Mouse (Mus musculus) midbrain, embryonic 10.5 days (tissue): ENCODE data around the gene Nkx2-1. TPM values are rescaled to one million over a fixed set of nuclear protein-coding genes. Genes with fewer than 3 reads are reported as not detected.
A peak's percentile ranks its signal among the peaks of the same experiment; 100 is the strongest.
"Not testable (repeated sequence)": the region's sequence is repeated elsewhere in the genome, so short reads cannot be mapped to it uniquely, and the experiment has no call there.

Experiments
- DNase-seq: peaks from one replicate; pipeline ENCODE4 v3.0.0-alpha.2; 2017; ENCODE audit warnings: low spot score
- H3K27ac ChIP-seq: fragments of 300-500 bp; sonication (generic); replicated peaks from 2 replicates; pipeline ENCODE4 v1.5.1; 2016; ENCODE audit warnings: mild to moderate bottlenecking
- H3K27me3 ChIP-seq: fragments of 300-500 bp; sonication (generic); 2 replicates; pipeline ENCODE4 v1.6.1; 2016; ENCODE audit warnings: low read depth, mild to moderate bottlenecking; ENCODE audit not compliant: poor library complexity, severe bottlenecking
- H3K36me3 ChIP-seq: fragments of 300-500 bp; sonication (generic); 2 replicates; pipeline ENCODE4 v1.6.1; 2016; ENCODE audit warnings: mild to moderate bottlenecking, moderate library complexity
- H3K4me1 ChIP-seq: fragments of 300-500 bp; sonication (generic); 2 replicates; pipeline ENCODE4 v1.6.1; 2016
- H3K4me3 ChIP-seq: fragments of 300-500 bp; sonication (generic); 2 replicates; pipeline ENCODE4 v1.5.1; 2016; ENCODE audit warnings: mild to moderate bottlenecking, moderate library complexity
- H3K9me3 ChIP-seq: fragments of 300-500 bp; sonication (generic); replicated peaks from 2 replicates; pipeline ENCODE4 v1.6.1; 2016; ENCODE audit warnings: mild to moderate bottlenecking
- WGBS: fragments of 180-500 bp; shearing (Covaris S2); methylation state at CpG from one replicate; pipeline ENCODE4 v1.1.7; 2016; 5-methylcytosine and 5-hydroxymethylcytosine counted together
- polyA plus RNA-seq: library from polyadenylated mRNA; unstranded; fragments of >200 nt; fragmentation: Nextera tagmentation; extraction: Ambion mirVana; gene quantifications from 2 replicates; pipeline ENCODE4 v1.2.1, GENCODE M21; 2016

The Nkx2-1 gene
- polyA plus RNA-seq, 1 experiment from 2014 or later: 9.1 TPM

DNA sequence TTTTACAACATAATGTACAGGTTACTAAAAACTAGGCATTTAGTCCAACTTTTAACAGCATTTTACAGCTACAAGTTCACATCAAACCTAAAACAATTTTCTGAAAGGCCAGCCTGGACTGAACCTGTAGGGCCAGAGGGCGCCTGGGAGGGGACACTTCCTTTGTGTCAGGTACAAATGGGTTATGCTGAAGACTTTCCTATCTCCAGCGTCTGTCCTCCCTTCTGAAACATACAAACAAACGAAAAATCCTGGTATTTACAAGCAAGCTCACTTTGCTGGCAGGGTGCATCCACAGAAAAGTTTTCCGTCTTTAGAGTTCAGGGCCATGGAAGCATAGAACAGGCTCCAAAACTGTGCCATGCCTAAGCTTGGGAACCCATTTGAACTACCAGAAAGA is 4.6 kb downstream of the Nkx2-1 start:
- Histone ChIP-seq H3K36me3 (no peaks in the 10 kb centered on the region), H3K9me3 (no peaks in the 10 kb centered on the region), H3K27ac (peak overlapping the region; percentile 82; the same call in 1 of the 2 replicates), H3K27me3 (peaks cover 100% of the 10 kb centered on the region), H3K4me1 (peaks cover 33% of the 10 kb centered on the region), H3K4me3 (peak overlapping the region; percentile 47)
- 1% methylated on average over 4 of the region's 4 CpGs for WGBS
- peak; percentile 37 for DNase-seq

DNA sequence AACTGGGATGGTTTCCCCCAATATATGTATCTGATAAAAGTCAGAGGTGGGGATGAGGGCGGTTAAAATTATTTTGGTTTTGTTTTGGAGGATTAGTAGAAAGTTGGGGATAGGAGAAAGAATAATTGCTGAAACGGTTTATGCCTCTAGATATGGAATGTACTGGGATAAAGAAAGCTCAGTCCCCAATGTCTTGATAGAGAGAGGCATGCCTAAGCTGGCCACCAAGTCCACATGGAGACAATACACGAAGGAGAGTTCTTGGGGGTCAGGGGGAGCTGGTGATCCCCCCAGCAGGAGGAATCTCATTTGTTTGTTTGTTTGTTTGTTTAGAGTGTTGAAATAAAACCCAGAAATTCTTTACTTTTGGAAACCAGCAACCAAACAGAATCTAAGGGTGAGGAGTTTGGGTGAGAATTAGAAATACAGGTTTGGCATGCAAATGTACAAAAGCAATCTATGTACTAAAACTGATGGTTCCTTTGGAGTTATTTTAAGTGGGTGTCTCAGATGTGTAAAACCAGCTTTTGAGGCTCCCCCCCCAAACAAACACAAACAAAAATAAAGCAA is 5.6 kb downstream of the Nkx2-1 start:
- WGBS: 4% methylated on average over 3 of the region's 3 CpGs
- Histone ChIP-seq H3K27ac (no peak overlapping the region), H3K9me3 (no peaks in the 10 kb centered on the region)

DNA sequence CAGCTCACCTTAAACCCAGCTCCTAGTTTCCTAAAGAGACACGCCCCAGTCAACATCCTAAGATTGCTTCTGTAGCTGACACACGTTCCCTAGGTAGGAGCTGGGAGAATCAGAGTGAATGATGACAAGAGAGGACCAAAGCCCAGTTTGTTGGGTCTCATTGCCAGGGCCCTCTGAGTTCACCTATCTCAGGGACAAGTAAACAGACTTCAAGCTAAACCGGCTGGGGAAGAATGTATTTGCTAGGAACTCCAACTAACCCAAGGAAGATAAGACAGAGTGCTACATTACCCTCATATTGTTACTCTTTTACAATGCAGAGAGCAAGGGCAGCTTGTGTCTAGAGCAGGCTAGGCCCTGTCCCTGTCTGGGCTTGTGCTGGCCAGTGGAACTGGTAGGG is 6.8 kb downstream of the Nkx2-1 start:
- Histone ChIP-seq H3K4me1 (peaks cover 17% of the 10 kb centered on the region), H3K9me3 (no peaks in the 10 kb centered on the region), H3K36me3 (no peaks in the 10 kb centered on the region), H3K27me3 (peaks cover 99% of the 10 kb centered on the region), H3K27ac (peak overlapping the region; percentile 76; the same call in 1 of the 2 replicates), H3K4me3 (peak overlapping the region; percentile 40; the same call in 1 of the 2 replicates)
- WGBS: 2% methylated on average over 3 of the region's 3 CpGs
- DNase-seq: peak; percentile 36

More for the DNA sequence above, 5.6 kb downstream of the Nkx2-1 start:
- H3K4me3 ChIP-seq: no peak overlapping the region; the same call in 1 of the 2 replicates
- peaks cover 28% of the 10 kb centered on the region for H3K4me1 ChIP-seq
- H3K36me3 ChIP-seq: no peaks in the 10 kb centered on the region
- H3K27me3 ChIP-seq: peaks cover 100% of the 10 kb centered on the region
- peak; percentile 16 for DNase-seq

DNA sequence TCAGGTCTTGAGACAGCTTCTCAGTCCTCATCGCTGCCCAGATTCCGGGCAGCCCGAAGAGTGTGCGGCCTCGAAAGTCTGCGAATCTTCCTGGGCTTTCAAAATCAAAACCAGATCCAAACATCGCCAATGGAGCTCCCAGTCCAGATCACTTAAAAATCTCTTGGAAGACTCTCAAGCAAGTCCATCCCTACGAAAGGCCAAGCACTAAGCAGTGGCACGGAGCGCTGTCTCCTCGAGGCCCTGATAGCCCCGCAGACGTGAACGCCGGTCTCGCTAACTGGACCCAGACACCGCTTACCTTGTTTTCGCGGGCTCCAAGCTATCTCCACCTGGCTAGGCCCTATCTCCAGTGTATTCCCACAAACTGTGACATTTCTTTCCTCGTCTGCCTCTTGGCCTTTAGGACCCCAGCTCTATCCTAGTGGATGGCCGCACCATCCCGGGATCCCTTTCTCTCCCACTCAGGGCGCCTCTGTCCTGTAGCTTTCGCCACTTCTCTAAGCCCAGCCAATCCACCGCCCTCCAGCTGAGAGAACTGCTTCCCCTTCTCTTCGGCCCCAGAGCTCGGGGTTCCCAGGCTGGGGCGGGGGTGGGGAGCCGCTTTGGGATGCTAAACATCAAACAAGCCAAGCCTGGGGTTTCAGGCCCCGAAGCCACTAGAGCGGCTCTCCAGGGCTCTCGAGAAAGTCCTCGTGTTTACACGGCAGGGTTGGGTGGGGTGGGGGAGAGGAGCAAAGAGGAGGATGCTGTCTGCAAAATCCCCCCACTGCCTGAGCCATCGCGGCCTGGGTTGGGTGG is 7.6 kb downstream of the Nkx2-1 start:
- H3K27ac ChIP-seq: peak overlapping the region; percentile 76
- peaks cover 99% of the 10 kb centered on the region for H3K27me3 ChIP-seq
- WGBS: under 1% methylated on average over 36 of the region's 36 CpGs
- peaks cover 18% of the 10 kb centered on the region for H3K4me1 ChIP-seq
- peak; percentile 53 for DNase-seq
- H3K4me3 ChIP-seq: peak overlapping the region; percentile 40
- H3K9me3 ChIP-seq: no peaks in the 10 kb centered on the region
- no peaks in the 10 kb centered on the region for H3K36me3 ChIP-seq

DNA sequence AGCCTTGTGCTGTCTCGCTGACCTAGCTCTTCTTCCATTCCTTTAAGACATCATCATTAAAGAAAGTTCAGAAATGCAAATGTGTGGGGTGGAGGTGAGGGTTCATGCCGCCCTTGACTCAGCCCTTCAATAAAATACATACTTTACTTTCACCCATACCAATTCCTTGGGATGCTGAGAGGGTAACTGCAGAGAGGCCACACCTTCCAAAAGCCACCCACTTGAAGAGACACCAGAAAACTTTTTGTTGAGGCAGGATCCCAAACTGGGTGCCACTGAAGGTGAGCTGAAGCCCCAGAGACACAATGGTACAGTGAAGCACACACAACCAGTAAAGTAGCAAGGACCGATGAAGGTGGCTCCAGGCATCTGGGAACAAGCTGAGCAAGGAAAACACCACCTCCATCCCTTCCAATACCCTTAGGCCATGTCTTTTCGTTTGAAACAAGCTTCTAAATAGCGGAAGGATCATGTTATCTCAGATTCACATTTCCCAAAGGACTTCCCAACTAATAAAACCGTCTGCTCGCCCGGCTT is 8.6 kb downstream of the Nkx2-1 start:
- 2% methylated on average over 8 of the region's 8 CpGs for WGBS
- H3K27ac ChIP-seq: peak overlapping the region; percentile 76; the same call in 1 of the 2 replicates
- no peaks in the 10 kb centered on the region for H3K9me3 ChIP-seq
- H3K27me3 ChIP-seq: peaks cover 99% of the 10 kb centered on the region
- H3K36me3 ChIP-seq: no peaks in the 10 kb centered on the region
- DNase-seq: peak; percentile 29
- peaks cover 16% of the 10 kb centered on the region for H3K4me1 ChIP-seq
- H3K4me3 ChIP-seq: peak overlapping the region; percentile 40

DNA sequence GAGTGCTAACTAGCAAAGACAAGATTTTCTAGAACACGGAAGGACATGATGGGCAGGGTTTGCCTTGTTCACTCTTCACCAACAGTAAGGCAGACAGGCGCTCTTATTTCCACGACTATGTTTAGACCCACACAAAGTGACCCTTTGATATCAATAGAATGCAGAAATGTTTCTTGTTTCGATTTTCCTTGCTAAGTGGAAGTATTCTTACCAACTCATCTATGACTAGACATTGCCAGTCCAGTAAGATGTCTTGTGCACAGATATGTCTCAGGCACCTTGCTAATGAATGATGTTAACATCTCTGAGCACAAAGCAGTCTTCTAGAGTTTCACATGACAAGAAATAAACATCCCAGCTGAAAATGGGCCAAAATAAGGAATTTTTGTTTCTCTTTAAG is 9.6 kb downstream of the Nkx2-1 start:
- 28% methylated on average over 4 of the region's 4 CpGs for WGBS
- Histone ChIP-seq H3K9me3 (no peaks in the 10 kb centered on the region), H3K4me3 (peak overlapping the region; percentile 18; the same call in 1 of the 2 replicates)

DNA sequence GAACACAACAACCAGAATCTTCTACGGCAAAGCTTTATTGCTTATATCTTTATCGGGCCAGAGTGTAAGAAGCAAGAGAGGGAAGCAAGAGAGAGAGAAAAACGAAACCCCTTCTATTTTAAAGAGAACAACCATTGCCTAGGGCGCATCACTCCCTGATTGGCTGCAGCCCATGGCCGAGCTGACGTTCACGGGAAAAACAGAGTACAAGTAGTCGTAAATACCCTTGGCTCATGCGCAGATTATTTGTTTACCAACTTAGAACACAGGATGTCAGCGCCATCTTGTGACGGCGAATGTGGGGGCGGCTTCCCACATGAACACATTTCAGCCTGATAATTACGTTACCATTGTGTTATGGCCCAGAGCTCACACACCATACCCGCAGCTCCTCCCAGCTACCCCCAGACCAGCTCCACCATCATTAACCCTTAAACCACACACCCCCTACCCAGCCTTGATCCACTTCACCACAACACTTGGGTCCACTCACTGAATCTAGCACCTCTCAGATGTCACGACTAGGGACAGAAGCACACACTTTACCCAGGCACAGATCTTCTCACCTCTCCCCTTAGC is 11.4 kb downstream of the Nkx2-1 start:
- not testable (repeated sequence) for H3K36me3 ChIP-seq, H3K4me3 ChIP-seq, H3K27ac ChIP-seq, H3K9me3 ChIP-seq
- H3K4me1 ChIP-seq: peaks cover 31% of the 10 kb centered on the region
- WGBS: 11% methylated on average over 10 of the region's 16 CpGs
- DNase-seq: peak; percentile 51
- peaks cover 99% of the 10 kb centered on the region for H3K27me3 ChIP-seq

More for the DNA sequence above, 9.6 kb downstream of the Nkx2-1 start:
- Histone ChIP-seq H3K36me3 (no peaks in the 10 kb centered on the region), H3K27me3 (peaks cover 99% of the 10 kb centered on the region), H3K4me1 (peaks cover 18% of the 10 kb centered on the region), H3K27ac (no peak overlapping the region)
- no peak for DNase-seq

DNA sequence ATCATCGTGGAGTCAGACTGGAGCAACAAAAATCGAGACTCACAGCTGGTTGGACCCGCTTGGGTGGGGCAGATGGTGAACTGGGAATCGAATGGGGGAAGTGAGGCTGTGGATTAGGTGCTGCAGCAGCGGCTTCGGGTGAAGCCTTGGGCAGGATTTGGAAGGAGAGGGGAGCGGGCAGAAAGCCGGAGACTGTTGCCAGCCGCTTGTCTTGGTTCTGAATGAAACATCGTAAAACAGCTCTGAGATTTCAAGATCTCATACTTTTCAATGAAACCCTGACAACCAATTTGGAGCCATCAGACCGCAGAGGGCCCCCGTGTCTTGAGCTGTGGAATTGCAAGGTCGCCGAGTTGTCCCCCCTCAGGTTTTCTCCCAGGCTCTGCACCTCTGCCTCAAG is 12.5 kb downstream of the Nkx2-1 start:
- Histone ChIP-seq H3K4me3 (peak overlapping the region; percentile 26), H3K36me3 (no peaks in the 10 kb centered on the region), H3K4me1 (peaks cover 40% of the 10 kb centered on the region), H3K27me3 (peaks cover 99% of the 10 kb centered on the region), H3K9me3 (no peaks in the 10 kb centered on the region), H3K27ac (peak overlapping the region; percentile 10; the same call in 1 of the 2 replicates)
- peak; percentile 38 for DNase-seq
- 4% methylated on average over 14 of the region's 14 CpGs for WGBS

DNA sequence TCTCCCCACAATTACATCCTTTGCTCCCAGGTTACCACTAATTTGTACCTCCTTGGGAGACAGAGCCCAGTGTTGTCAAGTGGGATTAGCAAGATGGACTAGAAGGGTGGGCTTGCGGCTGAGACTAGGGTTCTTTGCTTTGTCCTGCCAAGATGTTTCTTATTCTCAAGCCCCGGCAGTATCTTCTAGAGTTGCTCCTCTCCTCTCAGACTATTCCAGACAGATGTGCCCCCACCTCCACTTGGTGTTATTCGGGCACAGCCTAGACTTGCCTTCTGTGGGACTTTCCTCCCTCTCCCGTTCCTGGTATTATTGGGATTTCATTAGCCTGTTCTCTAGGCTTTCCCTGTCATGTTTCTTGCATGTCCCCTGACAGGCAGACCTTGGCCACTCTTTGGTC is 14.5 kb downstream of the Nkx2-1 start:
- peak; percentile 21 for DNase-seq
- Histone ChIP-seq H3K4me1 (peaks cover 38% of the 10 kb centered on the region), H3K27ac (no peak overlapping the region; the same call in 1 of the 2 replicates), H3K36me3 (no peaks in the 10 kb centered on the region), H3K27me3 (peaks cover 99% of the 10 kb centered on the region), H3K9me3 (no peaks in the 10 kb centered on the region), H3K4me3 (no peak overlapping the region)
- 9% methylated on average over 4 of the region's 4 CpGs for WGBS

DNA sequence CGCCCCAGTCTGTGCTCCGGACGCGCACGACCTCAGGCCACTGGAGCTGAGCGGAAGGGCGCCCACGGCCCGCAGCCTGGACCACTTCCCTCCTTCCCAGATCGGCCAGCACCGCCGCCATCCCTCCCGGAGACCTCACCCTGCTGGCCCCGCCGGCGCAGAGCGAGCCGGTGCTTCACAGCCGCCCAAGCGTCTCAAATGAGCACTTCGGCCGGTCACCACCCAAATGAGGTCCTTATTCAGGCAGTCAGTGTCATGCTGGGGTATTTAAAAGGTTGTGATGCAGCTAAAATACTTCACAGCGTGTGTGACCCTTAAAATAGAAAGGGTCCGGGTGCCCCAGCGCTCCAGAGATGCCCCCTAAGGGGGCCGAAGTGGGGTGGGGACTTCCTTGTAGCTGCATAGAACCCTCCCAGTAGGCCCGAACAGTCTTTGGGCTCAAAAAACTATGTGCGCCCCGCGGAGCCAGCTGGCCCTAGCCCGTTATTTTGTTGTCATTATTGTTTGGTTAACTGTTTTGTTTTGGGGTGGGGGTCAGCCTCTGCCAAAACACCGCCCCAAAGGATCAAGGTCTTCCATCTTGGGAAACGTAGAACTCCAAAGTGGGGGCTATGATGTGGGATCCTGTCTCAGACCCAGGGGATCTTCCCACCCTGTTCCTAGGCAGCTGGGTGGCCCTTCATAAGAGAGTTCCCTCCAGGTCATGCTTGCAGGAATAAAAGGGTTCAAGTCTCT is 15.4 kb downstream of the Nkx2-1 start:
- no peaks in the 10 kb centered on the region for H3K36me3 ChIP-seq
- H3K27ac ChIP-seq: peak overlapping the region; percentile 73
- peaks cover 38% of the 10 kb centered on the region for H3K4me1 ChIP-seq
- H3K27me3 ChIP-seq: peaks cover 99% of the 10 kb centered on the region
- no peaks in the 10 kb centered on the region for H3K9me3 ChIP-seq
- DNase-seq: peak; percentile 77
- under 1% methylated on average over 33 of the region's 33 CpGs for WGBS
- H3K4me3 ChIP-seq: peak overlapping the region; percentile 44

DNA sequence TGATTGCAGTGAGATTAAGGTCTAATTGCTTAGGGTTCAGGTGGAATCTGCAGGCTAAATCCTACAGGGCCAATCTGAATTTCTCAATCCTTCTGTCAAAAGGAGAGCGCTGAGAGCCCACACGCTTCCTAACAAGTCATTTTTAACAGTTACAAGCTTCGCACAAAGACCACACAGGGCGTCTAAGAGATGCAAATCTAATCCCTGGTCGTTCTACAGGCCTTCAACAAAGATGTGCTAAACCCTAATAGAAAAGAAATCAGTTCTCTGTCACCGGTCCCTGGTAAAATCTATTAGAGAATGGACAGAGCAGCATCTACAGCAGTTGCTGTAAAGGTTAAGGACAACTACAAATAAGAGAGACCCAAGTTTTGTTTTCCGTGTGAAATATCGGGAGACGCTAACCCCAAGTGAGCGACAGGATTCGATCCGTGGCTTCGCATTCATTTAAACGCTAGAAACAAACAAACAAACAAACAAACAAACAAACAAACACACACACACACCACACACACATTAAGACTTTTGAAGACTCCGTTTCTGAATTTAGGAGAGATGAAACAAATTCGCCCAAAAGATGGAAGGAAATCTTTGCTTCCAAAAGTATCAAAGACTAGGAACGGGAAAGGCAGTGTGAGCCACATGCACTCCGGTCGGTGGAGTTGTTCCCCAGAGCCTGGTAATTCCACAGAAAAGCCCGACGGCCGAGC is 16.2 kb downstream of the Nkx2-1 start:
- Histone ChIP-seq H3K36me3 (no peaks in the 10 kb centered on the region), H3K27me3 (peaks cover 99% of the 10 kb centered on the region), H3K9me3 (no peaks in the 10 kb centered on the region), H3K27ac (peak overlapping the region; percentile 73), H3K4me1 (peaks cover 38% of the 10 kb centered on the region), H3K4me3 (peak overlapping the region; percentile 44)
- under 1% methylated on average over 22 of the region's 22 CpGs for WGBS
- DNase-seq: peak; percentile 48
